In genomic region chr11:3509181-3510085, GRCm38 (mm10) we compare ENCODE assay signal across 18 mouse cellular contexts. TPM values are rescaled to one million over a fixed set of nuclear protein-coding genes. Genes with fewer than 3 reads are reported as not detected.
DNase-seq lines count a peak whose midpoint lies in the region; ATAC-seq lines count a peak whose summit lies in the region.
"Had no signal": no experiment of that assay in that cellular context is flagged by ENCODE, and none has a peak within 500 bp of the region (broad histone marks: within the 10 kb centered on the region; RNA-seq: fewer than 3 reads in every experiment).

No protein-coding gene starts in this region.

- peak; percentile 47 for DNase-seq in adrenal gland, adult 2 months
- no peak for DNase-seq in adrenal gland, adult 8-10 months
- DNase-seq in kidney, adult 9 months, result peak; percentile 86
- no peak for DNase-seq in spleen, postnatal 4 days (ENCODE audit: low spot score in 2 of 2)
- DNase-seq in frontal cortex, postnatal 14 days (ENCODE audit: low spot score in 2 of 2), result no peak
- DNase-seq: adrenal gland, postnatal 14 days; cerebellum, postnatal 25 days; layer of hippocampus, adult 9-11 months; right cerebral cortex, postnatal 4 days; thymus, postnatal 14 days had no signal

- no peak overlapping the region for H3K9ac ChIP-seq in kidney, embryonic 14.5 days (ENCODE audit: low read depth, low read length)
- no peak overlapping the region for H3K9ac ChIP-seq in intestine, embryonic 15.5 days
- H3K9ac ChIP-seq: embryonic facial prominence, embryonic 13.5 days; liver, embryonic 15.5 days; midbrain, embryonic 13.5 days; stomach, embryonic 15.5 days had no signal

- peaks cover 5% of the 10 kb centered on the region; the same call in 1 of the 2 replicates for H3K4me1 ChIP-seq in kidney, embryonic 14.5 days (ENCODE audit: control insufficient read depth, insufficient read depth, low read length)
- H3K4me1 ChIP-seq in intestine, embryonic 15.5 days (replicated peaks), result peaks cover 17% of the 10 kb centered on the region
- H3K4me1 ChIP-seq: stomach, embryonic 15.5 days had no signal

- no peaks in the 10 kb centered on the region for H3K27me3 ChIP-seq in kidney, embryonic 14.5 days (ENCODE audit: control insufficient read depth, insufficient read depth, low read length)
- H3K27me3 ChIP-seq in intestine, embryonic 15.5 days (replicated peaks), result no peaks in the 10 kb centered on the region
- H3K27me3 ChIP-seq: embryonic facial prominence, embryonic 13.5 days; liver, embryonic 15.5 days; midbrain, embryonic 13.5 days; stomach, embryonic 15.5 days had no signal

- no peak for ATAC-seq in kidney, embryonic 14.5 days (ENCODE audit: low FRiP score, low TSS enrichment)
- 0 out of 2 replicates have a peak, but pooled peaks have one; percentile 10 for ATAC-seq in intestine, embryonic 15.5 days
- no peak for ATAC-seq in cerebellum, adult (ENCODE audit: insufficient number of reproducible peaks, low FRiP score, low TSS enrichment)
- ATAC-seq: midbrain, embryonic 13.5 days had no signal

- WGBS in kidney, embryonic 14.5 days, result 71% methylated on average over 8 of the region's 8 CpGs
- 51% methylated on average over 8 of the region's 8 CpGs for WGBS in intestine, embryonic 15.5 days

- H3K27ac ChIP-seq in kidney, embryonic 14.5 days (ENCODE audit: low read depth, low read length), result no peak overlapping the region
- H3K27ac ChIP-seq in intestine, embryonic 15.5 days, result 0 out of 2 replicates have a peak overlapping the region, but pooled peaks have one; percentile 40
- H3K27ac ChIP-seq: embryonic facial prominence, embryonic 13.5 days; forebrain, embryonic 10.5 days; liver, embryonic 15.5 days; midbrain, embryonic 13.5 days; stomach, embryonic 15.5 days had no signal

- H3K9me3 ChIP-seq in kidney, embryonic 14.5 days (ENCODE audit: control insufficient read depth, low read length), result no peaks in the 10 kb centered on the region
- no peaks in the 10 kb centered on the region for H3K9me3 ChIP-seq in intestine, embryonic 15.5 days
- H3K9me3 ChIP-seq: embryonic facial prominence, embryonic 13.5 days; forebrain, embryonic 10.5 days; liver, embryonic 15.5 days; midbrain, embryonic 13.5 days; stomach, embryonic 15.5 days had no signal

- H3K36me3 ChIP-seq in kidney, embryonic 14.5 days (ENCODE audit: control insufficient read depth, insufficient read depth, low read length), result no peaks in the 10 kb centered on the region
- H3K36me3 ChIP-seq in intestine, embryonic 15.5 days, result no peaks in the 10 kb centered on the region
- H3K36me3 ChIP-seq: embryonic facial prominence, embryonic 13.5 days; forebrain, embryonic 10.5 days; liver, embryonic 15.5 days; midbrain, embryonic 13.5 days; stomach, embryonic 15.5 days had no signal

- no peak overlapping the region for H3K4me3 ChIP-seq in kidney, embryonic 14.5 days (ENCODE audit: low read length)
- no peak overlapping the region for H3K4me3 ChIP-seq in intestine, embryonic 15.5 days (replicated peaks)
- H3K4me3 ChIP-seq: embryonic facial prominence, embryonic 13.5 days; forebrain, embryonic 10.5 days; liver, embryonic 15.5 days; midbrain, embryonic 13.5 days; stomach, embryonic 15.5 days had no signal

- H3K4me2 ChIP-seq in kidney, embryonic 14.5 days (replicated peaks; ENCODE audit: low read depth, low read length), result no peak overlapping the region
- H3K4me2 ChIP-seq in intestine, embryonic 15.5 days (replicated peaks), result no peak overlapping the region
- H3K4me2 ChIP-seq: embryonic facial prominence, embryonic 13.5 days; liver, embryonic 15.5 days; midbrain, embryonic 13.5 days; stomach, embryonic 15.5 days had no signal

RNA-seq across cellular contexts. Expression of gene Inpp5j, which starts 4.8 kb away (rescaled TPM):
- 1 to 10 TPM in 1 of 2 experiments, under 1 TPM in 1; 0.72 to 1.8 TPM for total RNA-seq in adrenal gland, adult 2 months (2021)
- 1.8 and 2.6 TPM in 2 replicates for polyA plus RNA-seq in adrenal gland, adult 2 months (2012; rRNA removed)
- 1 to 10 TPM in 1 of 4 experiments, under 1 TPM in 3; 0.55 to 1.0 (median 0.75) TPM for total RNA-seq in adrenal gland, adult 8-10 months (2022)
- polyA plus RNA-seq in kidney, embryonic 14.5 days (2014; fragmentation: Nextera tagmentation; extraction: Ambion mirVana), result 0.40 and 0.61 TPM in 2 replicates
- polyA plus RNA-seq in intestine, embryonic 15.5 days (2015; fragmentation: Nextera tagmentation; extraction: Ambion mirVana), result 4.2 and 4.6 TPM in 2 replicates

RNA-seq across cellular contexts. Expression of gene Selenom, which starts 5.1 kb away (rescaled TPM):
- total RNA-seq in adrenal gland, adult 2 months (2021), result 10 to 100 TPM; 31.7 to 54.5 TPM
- 89.0 and 131 TPM in 2 replicates for polyA plus RNA-seq in adrenal gland, adult 2 months (2012; rRNA removed)
- total RNA-seq in adrenal gland, adult 8-10 months (2022), result 10 to 100 TPM; 39.2 to 61.9 (median 57.1) TPM
- polyA plus RNA-seq in kidney, embryonic 14.5 days (2014; fragmentation: Nextera tagmentation; extraction: Ambion mirVana), result 82.1 and 107 TPM in 2 replicates
- polyA plus RNA-seq in intestine, embryonic 15.5 days (2015; fragmentation: Nextera tagmentation; extraction: Ambion mirVana), result 147 and 154 TPM in 2 replicates

RNA-seq across cellular contexts. Expression of gene Pla2g3, which starts 21.3 kb away (rescaled TPM):
- total RNA-seq in adrenal gland, adult 2 months (2021), result under 1 TPM in 1 of 2 experiments, not detected in 1; 0.14 TPM
- polyA plus RNA-seq in adrenal gland, adult 2 months (2012; rRNA removed), result 0.52 and 0.65 TPM in 2 replicates
- total RNA-seq in adrenal gland, adult 8-10 months (2022), result under 1 TPM; 0.17 to 0.59 (median 0.43) TPM
- polyA plus RNA-seq in kidney, embryonic 14.5 days (2014; fragmentation: Nextera tagmentation; extraction: Ambion mirVana), result 0.39 and 0.77 TPM in 2 replicates
- 0.38 and 0.45 TPM in 2 replicates for polyA plus RNA-seq in intestine, embryonic 15.5 days (2015; fragmentation: Nextera tagmentation; extraction: Ambion mirVana)

RNA-seq across cellular contexts. Expression of gene Smtn, which starts 31.0 kb away (rescaled TPM):
- total RNA-seq in adrenal gland, adult 2 months (2021), result 10 to 100 TPM; 45.1 to 59.8 TPM
- 33.2 and 36.2 TPM in 2 replicates for polyA plus RNA-seq in adrenal gland, adult 2 months (2012; rRNA removed)
- 10 to 100 TPM; 36.6 to 93.0 (median 52.5) TPM for total RNA-seq in adrenal gland, adult 8-10 months (2022)
- 51.8 and 70.7 TPM in 2 replicates for polyA plus RNA-seq in kidney, embryonic 14.5 days (2014; fragmentation: Nextera tagmentation; extraction: Ambion mirVana)
- polyA plus RNA-seq in intestine, embryonic 15.5 days (2015; fragmentation: Nextera tagmentation; extraction: Ambion mirVana), result 78.3 and 79.6 TPM in 2 replicates

RNA-seq across cellular contexts. Expression of gene Rnf185, which starts 57.3 kb away (rescaled TPM):
- 10 to 100 TPM; 33.5 to 36.8 TPM for total RNA-seq in adrenal gland, adult 2 months (2021)
- 23.0 and 33.2 TPM in 2 replicates for polyA plus RNA-seq in adrenal gland, adult 2 months (2012; rRNA removed)
- 10 to 100 TPM; 34.8 to 45.3 (median 38.5) TPM for total RNA-seq in adrenal gland, adult 8-10 months (2022)
- 23.6 and 45.2 TPM in 2 replicates for polyA plus RNA-seq in kidney, embryonic 14.5 days (2014; fragmentation: Nextera tagmentation; extraction: Ambion mirVana)
- 31.1 and 31.2 TPM in 2 replicates for polyA plus RNA-seq in intestine, embryonic 15.5 days (2015; fragmentation: Nextera tagmentation; extraction: Ambion mirVana)

Comparison
In these comparisons a context has a peak if more than half of its experiments do, and no peak if none do; other contexts are left out.
1. DNase-seq: peak in adrenal gland, adult 2 months (single experiment) and kidney, adult 9 months (single experiment); none in adrenal gland, adult 8-10 months (single experiment), spleen, postnatal 4 days (0 of 2) and frontal cortex, postnatal 14 days (0 of 2).